Mouse (Mus musculus) forebrain, embryonic 11.5 days (tissue): ENCODE measurements around the gene Tdrd9. TPM values are rescaled to one million over a fixed set of nuclear protein-coding genes. Genes with fewer than 3 reads are reported as not detected.
A peak's percentile ranks its signal among the peaks of the same experiment; 100 is the strongest.

ENCODE experiments used
- ATAC-seq: fragments of 200-750 bp; cut with Nextera tagmentation; replicated peaks from 2 replicates; pipeline ENCODE4 v1.8.0; 2017; ENCODE audit warnings: moderate TSS enrichment; ENCODE audit not compliant: low FRiP score
- DNase-seq: peaks from one replicate; pipeline ENCODE4 v3.0.0-alpha.2; 2017; ENCODE audit warnings: low spot score
- H3K27ac ChIP-seq: fragments of 300-500 bp; sonication (generic); 2 replicates; pipeline ENCODE4 v1.5.1; 2014; ENCODE audit warnings: low read depth, low read length
- H3K27me3 ChIP-seq: fragments of 300-500 bp; sonication (generic); 2 replicates; pipeline ENCODE4 v1.6.1; 2014; ENCODE audit warnings: mild to moderate bottlenecking, low read length, mixed read lengths; ENCODE audit not compliant: control insufficient read depth, insufficient read depth
- H3K36me3 ChIP-seq: fragments of 300-500 bp; sonication (generic); 2 replicates; pipeline ENCODE4 v1.6.1; 2014; ENCODE audit warnings: mild to moderate bottlenecking, low read length, moderate library complexity, mixed read lengths; ENCODE audit not compliant: control insufficient read depth, insufficient read depth
- H3K4me1 ChIP-seq: fragments of 300-500 bp; sonication (generic); replicated peaks from 2 replicates; pipeline ENCODE4 v1.6.1; 2014; ENCODE audit warnings: low read length, mixed read lengths; ENCODE audit not compliant: control insufficient read depth, insufficient read depth
- H3K4me2 ChIP-seq: fragments of 300-500 bp; sonication (generic); 2 replicates; pipeline ENCODE4 v1.6.1; 2014; ENCODE audit warnings: low read depth, mild to moderate bottlenecking, low read length, moderate library complexity, mixed read lengths; ENCODE audit not compliant: severe bottlenecking
- H3K4me3 ChIP-seq: fragments of 300-500 bp; sonication (generic); 2 replicates; pipeline ENCODE4 v1.5.1; 2014; ENCODE audit warnings: low read depth, low read length
- H3K9ac ChIP-seq: fragments of 300-500 bp; sonication (generic); 2 replicates; pipeline ENCODE4 v1.6.1; 2014; ENCODE audit warnings: low read length
- H3K9me3 ChIP-seq: fragments of 300-500 bp; sonication (generic); 2 replicates; pipeline ENCODE4 v1.6.1; 2016; ENCODE audit warnings: low read length, mixed read lengths; ENCODE audit not compliant: control insufficient read depth
- WGBS: fragments of 180-500 bp; shearing (Covaris S2); extraction: QIAGEN DNeasy Blood & Tissue Kit; methylation state at CpG from one replicate; pipeline ENCODE4 v1.1.7; 2014; 5-methylcytosine and 5-hydroxymethylcytosine counted together
- polyA plus RNA-seq: library from polyadenylated mRNA; unstranded; fragments of >200 nt; fragmentation: Nextera tagmentation; extraction: Ambion mirVana; gene quantifications from 2 replicates; pipeline ENCODE4 v1.2.1, GENCODE M21; 2014

Gene Tdrd9
- polyA plus RNA-seq, 1 experiment from 2014 or later, result 0.94 TPM

GRCm38 (mm10) chr12:111950486-111950885, 20.9 kb upstream of the Tdrd9 start:
- no peaks in the 10 kb centered on the region for H3K27me3 ChIP-seq
- no peaks in the 10 kb centered on the region; the same call in 1 of the 2 replicates for H3K4me1 ChIP-seq
- no peak overlapping the region for H3K4me3 ChIP-seq
- H3K4me2 ChIP-seq, result no peak overlapping the region
- no peak overlapping the region for H3K27ac ChIP-seq
- no peak overlapping the region for H3K9ac ChIP-seq
- no peaks in the 10 kb centered on the region for H3K9me3 ChIP-seq
- H3K36me3 ChIP-seq, result no peaks in the 10 kb centered on the region
- WGBS, result 83% methylated on average over 5 of the region's 5 CpGs
- ATAC-seq, result no peak
- DNase-seq, result no peak

DNA sequence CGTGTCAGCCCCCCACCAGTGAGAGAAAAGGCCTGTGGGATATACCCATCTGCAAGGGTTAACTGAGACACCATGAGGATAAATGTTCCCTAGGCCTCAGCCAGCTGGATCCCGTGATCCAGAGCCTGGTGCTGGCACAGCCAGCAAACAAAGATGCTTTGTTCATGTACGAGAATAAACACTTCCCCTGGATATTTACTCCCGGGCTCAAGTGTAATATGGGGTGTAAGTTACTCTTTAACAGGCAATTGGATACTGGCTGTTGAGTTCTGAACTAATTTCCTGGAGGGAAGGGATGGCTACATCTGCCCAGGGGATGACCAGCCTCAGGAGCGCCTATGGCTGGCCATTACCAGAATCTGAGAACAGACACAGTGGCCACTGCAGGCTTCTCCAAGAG, 19.7 kb upstream of the Tdrd9 start:
- 56% methylated on average over 5 of the region's 5 CpGs for WGBS
- no peaks in the 10 kb centered on the region for H3K36me3 ChIP-seq
- H3K9me3 ChIP-seq, result no peaks in the 10 kb centered on the region
- no peak overlapping the region for H3K9ac ChIP-seq
- H3K4me2 ChIP-seq, result no peak overlapping the region
- H3K4me1 ChIP-seq, result no peaks in the 10 kb centered on the region
- DNase-seq (no peak), ATAC-seq (no peak)
- H3K27ac ChIP-seq, result no peak overlapping the region
- H3K4me3 ChIP-seq, result no peak overlapping the region
- no peaks in the 10 kb centered on the region for H3K27me3 ChIP-seq

GRCm38 (mm10) chr12:111956173-111956572, 15.2 kb upstream of the Tdrd9 start:
- Histone ChIP-seq H3K4me2 (no peak overlapping the region), H3K9me3 (no peaks in the 10 kb centered on the region), H3K36me3 (peaks cover 16% of the 10 kb centered on the region), H3K27ac (no peak overlapping the region), H3K9ac (no peak overlapping the region), H3K27me3 (no peaks in the 10 kb centered on the region), H3K4me3 (no peak overlapping the region), H3K4me1 (no peaks in the 10 kb centered on the region)
- ATAC-seq (no peak), DNase-seq (no peak)
- WGBS, result 75% methylated on average over 5 of the region's 5 CpGs

- no peak overlapping the region for H3K4me3 ChIP-seq
- no peak overlapping the region for H3K4me2 ChIP-seq
- H3K36me3 ChIP-seq, result peaks cover 20% of the 10 kb centered on the region
- WGBS, result 47% methylated on average over 9 of the region's 9 CpGs
- no peaks in the 10 kb centered on the region for H3K27me3 ChIP-seq
- no peak overlapping the region for H3K9ac ChIP-seq
- H3K27ac ChIP-seq, result no peak overlapping the region
- H3K9me3 ChIP-seq, result no peaks in the 10 kb centered on the region
- no peaks in the 10 kb centered on the region for H3K4me1 ChIP-seq
- peak; percentile 39 for ATAC-seq
- DNase-seq, result peak; percentile 65
Measured at GRCm38 (mm10) chr12:111958101-111958865, 13.1 kb upstream of the Tdrd9 start.

- no peak for ATAC-seq
- Histone ChIP-seq H3K4me1 (no peaks in the 10 kb centered on the region; the same call in 1 of the 2 replicates), H3K9ac (no peak overlapping the region), H3K36me3 (peaks cover 20% of the 10 kb centered on the region), H3K27me3 (no peaks in the 10 kb centered on the region), H3K4me3 (no peak overlapping the region), H3K4me2 (no peak overlapping the region), H3K9me3 (no peaks in the 10 kb centered on the region), H3K27ac (no peak overlapping the region)
- WGBS, result 94% methylated on average over 5 of the region's 5 CpGs
- DNase-seq, result no peak
Measured at GRCm38 (mm10) chr12:111963339-111963738, 8.0 kb upstream of the Tdrd9 start.

DNA sequence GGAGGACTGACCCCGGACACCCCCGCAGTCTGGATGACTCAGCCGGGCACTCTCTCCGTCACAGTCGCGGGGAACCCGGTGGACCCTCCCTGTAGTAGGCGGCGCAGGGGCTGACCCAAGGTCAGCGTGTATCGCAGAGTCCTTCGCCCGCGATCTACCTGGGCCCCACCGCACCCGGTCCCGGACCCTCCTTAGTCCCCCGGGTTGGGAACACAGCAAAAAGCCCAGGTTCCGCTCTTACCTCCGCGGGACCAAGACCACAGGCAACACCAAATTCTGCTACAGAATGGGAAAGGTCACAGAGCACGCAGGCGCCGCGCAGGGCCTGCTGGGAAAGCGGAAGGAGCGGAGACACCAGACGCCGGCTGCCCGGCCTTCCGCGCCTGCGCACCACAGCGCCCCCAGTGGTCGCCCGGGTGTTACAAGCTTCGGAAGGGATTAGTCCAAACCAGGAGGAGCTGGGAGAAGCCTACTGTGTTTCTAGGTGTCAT, 4.6 kb upstream of the Tdrd9 start, which contains the start of gene Atp5mpl:
TSS of gene Atp5mpl (minus strand) at position 295 of the 491 bp plus-strand sequence.
- under 1% methylated on average over 37 of the region's 37 CpGs for WGBS

GRCm38 (mm10) chr12:111970085-111970484, 1.3 kb upstream of the Tdrd9 start:
- Histone ChIP-seq H3K4me2 (no peak overlapping the region), H3K9me3 (no peaks in the 10 kb centered on the region), H3K36me3 (no peaks in the 10 kb centered on the region), H3K27ac (no peak overlapping the region), H3K4me3 (no peak overlapping the region), H3K4me1 (no peaks in the 10 kb centered on the region; the same call in 1 of the 2 replicates), H3K9ac (no peak overlapping the region), H3K27me3 (no peaks in the 10 kb centered on the region)
- ATAC-seq (no peak), DNase-seq (no peak)
- WGBS, result 86% methylated on average over 4 of the region's 4 CpGs

More for the DNA sequence above, 4.6 kb upstream of the Tdrd9 start, which contains the start of gene Atp5mpl:
- Histone ChIP-seq H3K36me3 (0 out of 2 replicates have a peak, but pooled peaks cover under 1% of the 10 kb centered on the region), H3K4me2 (peak within 1 kb of the TSS; percentile 92), H3K4me1 (no peaks in the 10 kb centered on the region; the same call in 1 of the 2 replicates), H3K27me3 (no peaks in the 10 kb centered on the region), H3K9ac (peak within 1 kb of the TSS; percentile 92), H3K4me3 (peak within 1 kb of the TSS; percentile 88), H3K9me3 (no peaks in the 10 kb centered on the region), H3K27ac (no peak within 1 kb of the TSS)
- peak; percentile 91 for ATAC-seq
- peak; percentile 99 for DNase-seq

GRCm38 (mm10) chr12:111972504-111972903, 1.1 kb downstream of the Tdrd9 start:
- Histone ChIP-seq H3K4me1 (no peaks in the 10 kb centered on the region), H3K4me2 (no peak overlapping the region), H3K9ac (no peak overlapping the region), H3K27me3 (no peaks in the 10 kb centered on the region), H3K27ac (no peak overlapping the region), H3K4me3 (no peak overlapping the region), H3K36me3 (no peaks in the 10 kb centered on the region), H3K9me3 (no peaks in the 10 kb centered on the region)
- no peak for DNase-seq
- 91% methylated on average over 10 of the region's 10 CpGs for WGBS
- ATAC-seq, result no peak
